Mouse (Mus musculus) E14TG2a.4 (cell line): ENCODE results near the gene Mgat5.

Experiments
- CTCF ChIP-seq: conservative IDR thresholded peaks from 2 replicates; pipeline ENCODE4 v1.5.1; 2014; ENCODE audit warnings: low read length
- POU5F1 ChIP-seq: IDR thresholded peaks from 2 replicates; pipeline ENCODE4 v1.6.1; 2014; ENCODE audit warnings: low read length, borderline replicate concordance

- TF ChIP-seq CTCF (no peak), POU5F1 (no peak; the same call in 1 of the 2 replicates)
Measured at GRCm38 (mm10) chr1:127167586-127167985, 37.2 kb upstream of the Mgat5 start.
